Mouse (Mus musculus) activated CD4-positive, CD25-positive, alpha-beta regulatory T cell, adult 4 months (primary cell): ENCODE data around the gene Higd1b. TPM values are rescaled to one million over a fixed set of nuclear protein-coding genes. Genes with fewer than 3 reads are reported as not detected.

Experiments
- ATAC-seq: one replicate; pipeline ENCODE4 v1.8.0; 2017
- polyA plus RNA-seq, 2 experiments: library from polyadenylated mRNA; unstranded; fragments of 100-300 nt; shearing (Covaris generic); gene quantifications; one replicate each; pipeline ENCODE4 v1.2.1; 2017

Higd1b gene
- polyA plus RNA-seq, 2 experiments from 2014 or later: not detected

- ATAC-seq: no peak
Observed at GRCm38 (mm10) chr11:102838616-102839150, 3.0 kb downstream of the Higd1b start.

- no peak for ATAC-seq
Observed at GRCm38 (mm10) chr11:102845926-102846325, 10.3 kb downstream of the Higd1b start.

GRCm38 (mm10) chr11:102851883-102852282 is 16.2 kb downstream of the Higd1b start:
- ATAC-seq: no peak

GRCm38 (mm10) chr11:102853760-102854159 is 18.1 kb downstream of the Higd1b start:
- ATAC-seq: no peak

- ATAC-seq: no peak
Observed at GRCm38 (mm10) chr11:102855941-102856340, 20.3 kb downstream of the Higd1b start.

- no peak for ATAC-seq
Observed at GRCm38 (mm10) chr11:102858951-102859350, 23.3 kb downstream of the Higd1b start.

- no peak for ATAC-seq
Observed at GRCm38 (mm10) chr11:102859933-102860332, 24.3 kb downstream of the Higd1b start.

- no peak for ATAC-seq
Observed at GRCm38 (mm10) chr11:102864272-102864671, 28.6 kb downstream of the Higd1b start.

- no peak for ATAC-seq
Observed at GRCm38 (mm10) chr11:102874801-102875334, 39.2 kb downstream of the Higd1b start.

- ATAC-seq: no peak
Observed at GRCm38 (mm10) chr11:102879558-102879957, 43.9 kb downstream of the Higd1b start.

- peak; percentile 84 for ATAC-seq
Observed at GRCm38 (mm10) chr11:102880585-102881313, 45.1 kb downstream of the Higd1b start, which contains the start of the genes Eftud2 and Ccdc103. TSS of gene Eftud2 (minus strand) at chr11:102880985. TSS of gene Ccdc103 (plus strand) at chr11:102881204.

GRCm38 (mm10) chr11:102881314-102882198 is 45.9 kb downstream of the Higd1b start:
- peak; percentile 11 for ATAC-seq

GRCm38 (mm10) chr11:102884616-102885219 is 49.1 kb downstream of the Higd1b start, which contains the start of gene Fam187a:
TSS of gene Fam187a (plus strand) at chr11:102885169.
- no peak for ATAC-seq

GRCm38 (mm10) chr11:102887433-102887832 is 51.8 kb downstream of the Higd1b start:
- no peak for ATAC-seq

Other genes with a start within 250 kb of the Higd1b start
- not detected for gene Fzd2, start 231.5 kb upstream of the Higd1b start, polyA plus RNA-seq
- gene Meioc, start 172.1 kb upstream of the Higd1b start, polyA plus RNA-seq: not detected
- gene Ccdc43, start 138.1 kb upstream of the Higd1b start, polyA plus RNA-seq: 10 to 100 TPM; 36.5 to 37.9 TPM
- not detected for gene Adam11, start 74.4 kb upstream of the Higd1b start, polyA plus RNA-seq
- gene Gjc1, start 16.1 kb upstream of the Higd1b start, polyA plus RNA-seq: under 1 TPM in 1 of 2 experiments, not detected in 1; 0.15 TPM
- gene Eftud2, start 45.1 kb downstream of the Higd1b start, polyA plus RNA-seq: 100 to 1,000 TPM in 1 of 2 experiments, 10 to 100 TPM in 1; 97.6 to 127 TPM
- under 1 TPM in 1 of 2 experiments, not detected in 1; 0.29 TPM for gene Ccdc103, start 45.4 kb downstream of the Higd1b start, polyA plus RNA-seq
- gene Fam187a, start 49.3 kb downstream of the Higd1b start, polyA plus RNA-seq: not detected
- gene Gfap, start 65.1 kb downstream of the Higd1b start, polyA plus RNA-seq: not detected
- gene Kif18b, start 89.3 kb downstream of the Higd1b start, polyA plus RNA-seq: 1 to 10 TPM; 1.6 to 1.9 TPM
- gene C1ql1, start 110.8 kb downstream of the Higd1b start, polyA plus RNA-seq: not detected
- 10 to 100 TPM; 62.2 to 99.9 TPM for gene Nmt1, start 192.3 kb downstream of the Higd1b start, polyA plus RNA-seq
- gene Dcakd, start 192.5 kb downstream of the Higd1b start, polyA plus RNA-seq: 10 to 100 TPM; 23.5 to 25.6 TPM